Mouse (Mus musculus) adrenal gland, adult 2 months (tissue): ENCODE results near the gene Wasf2. TPM values are rescaled to one million over a fixed set of nuclear protein-coding genes. Genes with fewer than 3 reads are reported as not detected.

Experiments
- DNase-seq: peaks from one replicate; pipeline ENCODE4 v3.0.0; 2021
- polyA plus RNA-seq: library from polyadenylated mRNA; depleted of rRNA; stranded (reverse); fragments of >200 nt; gene quantifications from 2 replicates; pipeline ENCODE4 v1.2.3, GENCODE M21; 2012
- total RNA-seq, 2 experiments: library from RNA; stranded (reverse); gene quantifications; 2 replicates each; pipeline ENCODE4 v1.2.3; 2021

Gene Wasf2
- total and polyA plus RNA-seq, 3 experiments = 57.0 to 130 (median 99.4) TPM

GRCm38 (mm10) chr4:133175998-133176760, 45.9 kb downstream of the Wasf2 start:
- DNase-seq = no peak

- DNase-seq = no peak
Measured at GRCm38 (mm10) chr4:133176761-133177403, 46.6 kb downstream of the Wasf2 start.

- no peak for DNase-seq
Measured at GRCm38 (mm10) chr4:133178305-133178704, 48.0 kb downstream of the Wasf2 start.

- no peak for DNase-seq
Measured at GRCm38 (mm10) chr4:133179258-133179657, 49.0 kb downstream of the Wasf2 start.

GRCm38 (mm10) chr4:133182439-133183033, 52.2 kb downstream of the Wasf2 start:
- DNase-seq = no peak

- DNase-seq = no peak
Measured at GRCm38 (mm10) chr4:133184031-133184897, 54.0 kb downstream of the Wasf2 start.

- DNase-seq = peak; percentile 70
Measured at GRCm38 (mm10) chr4:133184898-133185665, 54.8 kb downstream of the Wasf2 start.

GRCm38 (mm10) chr4:133185893-133186292, 55.6 kb downstream of the Wasf2 start:
- no peak for DNase-seq

GRCm38 (mm10) chr4:133186856-133187255, 56.6 kb downstream of the Wasf2 start:
- DNase-seq = no peak

GRCm38 (mm10) chr4:133189396-133189795, 59.1 kb downstream of the Wasf2 start:
- no peak for DNase-seq

- DNase-seq = no peak
Measured at GRCm38 (mm10) chr4:133194482-133194881, 64.2 kb downstream of the Wasf2 start.

- no peak for DNase-seq
Measured at GRCm38 (mm10) chr4:133195014-133195413, 64.7 kb downstream of the Wasf2 start.

GRCm38 (mm10) chr4:133196136-133196535, 65.8 kb downstream of the Wasf2 start:
- DNase-seq = no peak

GRCm38 (mm10) chr4:133196852-133197251, 66.5 kb downstream of the Wasf2 start:
- no peak for DNase-seq

GRCm38 (mm10) chr4:133197355-133197754, 67.0 kb downstream of the Wasf2 start:
- DNase-seq = no peak

GRCm38 (mm10) chr4:133197801-133198286, 67.5 kb downstream of the Wasf2 start:
- DNase-seq = peak; percentile 47

- DNase-seq = peak; percentile 37
Measured at GRCm38 (mm10) chr4:133198337-133199180, 68.3 kb downstream of the Wasf2 start.

- no peak for DNase-seq
Measured at GRCm38 (mm10) chr4:133199743-133200142, 69.4 kb downstream of the Wasf2 start.

- DNase-seq = peak; percentile 45
Measured at GRCm38 (mm10) chr4:133200343-133200742, 70.0 kb downstream of the Wasf2 start.
